Mouse (Mus musculus) kidney, postnatal 0 days (tissue): ENCODE results near the gene Sec14l3. TPM values are rescaled to one million over a fixed set of nuclear protein-coding genes. Genes with fewer than 3 reads are reported as not detected.

Source experiments
- ATAC-seq: fragments of 200-750 bp; cut with Nextera tagmentation; replicated peaks from 2 replicates; pipeline ENCODE4 v1.8.0; 2017; ENCODE audit warnings: low read depth, moderate number of reproducible peaks, moderate TSS enrichment, moderate library complexity; ENCODE audit not compliant: low FRiP score
- DNase-seq: peaks from one replicate; pipeline ENCODE4 v3.0.0-alpha.2; 2016; ENCODE audit warnings: low spot score
- H3K27ac ChIP-seq: fragments of 300-500 bp; sonication (generic); 2 replicates; pipeline ENCODE4 v1.5.1; 2014; ENCODE audit warnings: mild to moderate bottlenecking
- H3K27me3 ChIP-seq: fragments of 300-500 bp; sonication (generic); 2 replicates; pipeline ENCODE4 v1.6.1; 2014; ENCODE audit warnings: low read length, mixed read lengths; ENCODE audit not compliant: insufficient read depth
- H3K36me3 ChIP-seq: fragments of 300-500 bp; sonication (generic); 2 replicates; pipeline ENCODE4 v1.6.1; 2014; ENCODE audit warnings: low read length, mixed read lengths; ENCODE audit not compliant: insufficient read depth
- H3K4me1 ChIP-seq: fragments of 300-500 bp; sonication (generic); replicated peaks from 2 replicates; pipeline ENCODE4 v1.6.1; 2014; ENCODE audit warnings: antibody characterized with exemption, low read length, mixed read lengths; ENCODE audit not compliant: insufficient read depth
- H3K4me2 ChIP-seq: fragments of 300-500 bp; sonication (generic); 2 replicates; pipeline ENCODE4 v1.6.1; 2014; ENCODE audit warnings: mild to moderate bottlenecking, low read length, moderate library complexity, mixed read lengths
- H3K4me3 ChIP-seq: fragments of 300-500 bp; sonication (generic); replicated peaks from 2 replicates; pipeline ENCODE4 v1.5.1; 2014; ENCODE audit warnings: low read depth, low read length
- H3K9ac ChIP-seq: fragments of 300-500 bp; sonication (generic); 2 replicates; pipeline ENCODE4 v1.6.1; 2014; ENCODE audit warnings: low read depth, low read length
- H3K9me3 ChIP-seq: fragments of 300-500 bp; sonication (generic); replicated peaks from 2 replicates; pipeline ENCODE4 v1.6.1; 2016; ENCODE audit warnings: low read length, inconsistent platforms, mixed read lengths
- CTCF ChIP-seq: IDR thresholded peaks from 2 replicates; pipeline ENCODE4 v1.5.1; 2016; ENCODE audit warnings: antibody characterized with exemption, low read depth, mild to moderate bottlenecking, moderate library complexity
- WGBS: fragments of 180-500 bp; shearing (Covaris S2); extraction: QIAGEN DNeasy Blood & Tissue Kit; methylation state at CpG from one replicate; pipeline ENCODE4 v1.1.7; 2014; 5-methylcytosine and 5-hydroxymethylcytosine counted together
- polyA plus RNA-seq: library from polyadenylated mRNA; unstranded; fragments of >200 nt; fragmentation: Nextera tagmentation; extraction: Ambion mirVana; gene quantifications from 2 replicates; pipeline ENCODE4 v1.2.1, GENCODE M21; 2015

Gene Sec14l3
- polyA plus RNA-seq, 1 experiment from 2014 or later = not detected

DNA sequence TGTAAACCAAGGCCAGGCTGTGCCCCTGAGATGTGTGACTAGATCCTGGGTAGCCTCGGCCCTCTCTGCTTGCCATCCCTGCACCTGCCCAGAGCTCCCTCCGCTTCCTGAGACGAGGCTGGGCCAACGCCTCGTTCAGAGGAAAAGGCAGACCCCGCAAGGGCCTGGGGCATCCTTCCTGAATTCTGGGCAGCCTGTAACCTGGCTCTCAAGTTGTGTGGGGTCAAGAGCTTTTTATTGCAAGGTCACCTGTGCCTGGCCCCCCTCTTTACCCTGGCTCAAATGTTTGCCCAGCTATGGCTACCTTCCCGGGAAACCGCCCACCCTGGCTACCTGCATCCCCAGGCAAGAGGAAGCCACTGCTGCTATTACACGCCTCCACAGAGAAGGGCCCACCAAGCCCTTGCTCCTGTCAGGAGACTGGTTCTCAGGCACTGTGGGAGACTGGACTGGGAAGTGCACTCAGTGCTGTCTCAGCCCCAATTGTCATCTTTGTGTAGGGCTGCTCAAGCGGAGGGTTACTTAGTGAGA, 32.5 kb downstream of the Sec14l3 start:
- peak overlapping the region; percentile 87 for H3K27ac ChIP-seq
- peak overlapping the region; percentile 65 for H3K9ac ChIP-seq
- WGBS = 32% methylated on average over 10 of the region's 10 CpGs
- DNase-seq = no peak
- no peaks in the 10 kb centered on the region for H3K9me3 ChIP-seq
- TF ChIP-seq CTCF = no peak
- peak overlapping the region; percentile 80 for H3K4me2 ChIP-seq
- H3K4me1 ChIP-seq = peaks cover 13% of the 10 kb centered on the region; the same call in 1 of the 2 replicates
- H3K27me3 ChIP-seq = no peaks in the 10 kb centered on the region
- peak; percentile 14; the same call in 1 of the 2 replicates for ATAC-seq
- H3K4me3 ChIP-seq = peak overlapping the region; percentile 36
- H3K36me3 ChIP-seq = no peaks in the 10 kb centered on the region

DNA sequence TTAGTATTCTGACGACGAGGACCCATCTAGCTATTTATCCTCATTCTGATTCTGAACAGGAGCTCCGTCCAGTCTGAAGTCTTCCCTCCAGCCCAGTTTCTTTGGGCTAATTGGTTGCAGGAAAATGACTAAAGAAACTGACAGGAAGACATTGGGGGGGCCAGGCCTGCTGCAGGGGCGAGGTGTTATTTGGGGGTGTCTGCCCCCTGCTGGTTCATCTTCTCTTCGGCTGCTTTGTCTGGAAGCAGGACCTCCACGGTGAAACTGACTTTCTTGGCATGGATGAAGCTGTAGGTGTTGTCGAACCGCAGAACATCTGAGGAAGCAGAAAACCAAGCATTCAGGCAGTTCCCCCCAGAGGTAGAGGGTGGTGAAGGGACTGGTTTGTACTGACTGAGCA, 33.5 kb downstream of the Sec14l3 start:
- DNase-seq = no peak
- H3K4me2 ChIP-seq = no peak overlapping the region
- H3K9ac ChIP-seq = no peak overlapping the region
- TF ChIP-seq CTCF = peak; percentile 37; the same call in 1 of the 2 replicates
- no peak for ATAC-seq
- H3K27me3 ChIP-seq = no peaks in the 10 kb centered on the region
- H3K27ac ChIP-seq = no peak overlapping the region
- no peak overlapping the region for H3K4me3 ChIP-seq
- no peaks in the 10 kb centered on the region for H3K36me3 ChIP-seq
- WGBS = 67% methylated on average over 8 of the region's 8 CpGs
- H3K4me1 ChIP-seq = peaks cover 13% of the 10 kb centered on the region; the same call in 1 of the 2 replicates
- no peaks in the 10 kb centered on the region for H3K9me3 ChIP-seq

DNA sequence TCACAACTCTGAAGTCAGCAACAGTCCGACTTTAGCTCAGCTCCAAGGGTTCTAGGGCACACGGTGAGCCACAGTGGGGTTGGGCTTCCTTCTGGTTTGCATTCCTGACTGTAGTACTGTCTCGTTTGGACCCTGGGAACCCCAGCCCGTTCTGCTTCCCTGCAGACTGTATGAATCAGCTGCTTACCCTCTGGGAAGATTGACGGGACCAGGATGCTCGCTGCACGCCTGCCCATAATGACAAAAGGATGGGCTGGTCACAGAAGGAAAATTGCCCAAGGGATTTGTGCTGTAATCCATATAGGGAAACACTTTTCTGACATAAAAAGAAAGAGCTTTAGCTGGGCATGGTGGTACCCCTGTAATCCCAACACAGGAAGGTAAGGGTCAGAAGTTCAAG, 34.2 kb downstream of the Sec14l3 start:
- Histone ChIP-seq H3K4me1 (peaks cover 13% of the 10 kb centered on the region; the same call in 1 of the 2 replicates), H3K27me3 (no peaks in the 10 kb centered on the region), H3K36me3 (no peaks in the 10 kb centered on the region), H3K4me2 (no peak overlapping the region), H3K9ac (no peak overlapping the region), H3K27ac (no peak overlapping the region), H3K9me3 (no peaks in the 10 kb centered on the region), H3K4me3 (no peak overlapping the region)
- DNase-seq = no peak
- 75% methylated on average over 7 of the region's 7 CpGs for WGBS
- no peak for ATAC-seq
- no peak for TF ChIP-seq CTCF

DNA sequence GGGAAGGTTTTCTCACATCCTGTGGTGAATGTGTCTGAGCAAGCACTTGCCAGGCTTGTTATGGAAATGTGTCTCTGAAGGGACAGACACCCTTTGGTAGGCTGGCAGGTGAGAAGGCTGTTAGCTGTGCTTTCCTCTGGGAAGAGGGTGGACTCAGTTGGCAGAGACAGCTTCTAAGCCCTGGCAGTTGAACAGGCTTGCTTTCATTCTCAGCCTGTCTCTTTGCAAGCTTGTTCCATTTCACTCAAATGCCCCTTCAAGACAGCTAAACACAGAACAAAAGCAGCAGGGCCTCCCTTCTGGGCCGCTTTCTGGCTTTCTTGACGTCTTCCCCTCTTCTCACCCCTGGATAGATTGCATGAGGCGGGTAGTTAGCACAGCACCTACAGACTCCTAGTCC, 34.8 kb downstream of the Sec14l3 start:
- DNase-seq (no peak), ATAC-seq (no peak)
- Histone ChIP-seq H3K36me3 (no peaks in the 10 kb centered on the region), H3K27me3 (no peaks in the 10 kb centered on the region), H3K4me3 (no peak overlapping the region), H3K4me1 (peaks cover 13% of the 10 kb centered on the region; the same call in 1 of the 2 replicates), H3K9me3 (no peaks in the 10 kb centered on the region), H3K4me2 (no peak overlapping the region), H3K27ac (no peak overlapping the region), H3K9ac (no peak overlapping the region)
- TF ChIP-seq CTCF = no peak
- WGBS = 71% methylated on average over 3 of the region's 3 CpGs

DNA sequence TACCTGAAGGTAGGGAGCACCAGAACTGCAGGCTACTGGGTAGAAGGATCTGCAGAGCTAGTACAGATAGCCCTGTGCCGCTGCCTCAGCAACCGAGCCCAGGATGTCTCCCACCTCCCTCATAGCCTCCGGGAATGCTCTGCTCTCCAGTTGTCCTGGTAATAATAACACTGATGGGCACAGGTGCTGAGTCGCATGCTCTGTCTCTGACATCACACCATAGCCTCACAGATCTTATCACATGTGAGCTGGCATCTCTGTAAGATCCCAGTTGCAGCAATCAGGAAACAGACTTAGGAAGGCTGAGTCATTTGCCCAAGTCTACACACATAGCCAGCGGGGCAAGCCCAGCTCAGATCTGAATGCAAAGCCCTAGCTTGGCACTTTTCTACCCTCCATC, 37.2 kb downstream of the Sec14l3 start:
- Histone ChIP-seq H3K9ac (no peak overlapping the region), H3K4me2 (no peak overlapping the region), H3K27me3 (no peaks in the 10 kb centered on the region), H3K4me1 (0 out of 2 replicates have a peak, but pooled peaks cover 6% of the 10 kb centered on the region), H3K36me3 (no peaks in the 10 kb centered on the region), H3K27ac (no peak overlapping the region), H3K9me3 (no peaks in the 10 kb centered on the region), H3K4me3 (no peak overlapping the region)
- TF ChIP-seq CTCF = no peak
- 86% methylated on average over 5 of the region's 5 CpGs for WGBS
- ATAC-seq = no peak
- DNase-seq = no peak

DNA sequence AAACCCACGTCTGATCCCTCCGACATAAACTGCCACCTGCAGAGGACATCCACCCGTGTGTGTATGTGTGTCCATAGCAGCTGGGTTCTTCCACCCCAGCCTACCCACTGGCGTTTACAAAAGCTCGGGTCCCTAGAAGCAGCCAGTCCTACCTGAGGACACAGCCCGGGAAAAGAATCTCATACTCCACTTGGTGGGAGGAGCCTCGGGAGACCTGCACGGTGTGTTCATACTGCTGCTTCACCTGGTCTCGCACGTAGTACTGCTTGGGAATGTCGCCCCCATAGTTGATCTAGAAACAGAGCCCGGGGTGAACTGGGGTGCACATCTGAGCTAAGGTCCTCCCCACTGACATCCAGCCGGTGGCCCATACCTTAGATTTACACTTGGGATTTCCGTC, 38.9 kb downstream of the Sec14l3 start:
- no peak for DNase-seq
- Histone ChIP-seq H3K9ac (no peak overlapping the region), H3K4me2 (no peak overlapping the region), H3K4me3 (no peak overlapping the region), H3K27me3 (no peaks in the 10 kb centered on the region), H3K4me1 (no peaks in the 10 kb centered on the region), H3K9me3 (no peaks in the 10 kb centered on the region), H3K36me3 (no peaks in the 10 kb centered on the region), H3K27ac (no peak overlapping the region)
- ATAC-seq = no peak
- WGBS = 84% methylated on average over 14 of the region's 14 CpGs
- no peak for TF ChIP-seq CTCF

DNA sequence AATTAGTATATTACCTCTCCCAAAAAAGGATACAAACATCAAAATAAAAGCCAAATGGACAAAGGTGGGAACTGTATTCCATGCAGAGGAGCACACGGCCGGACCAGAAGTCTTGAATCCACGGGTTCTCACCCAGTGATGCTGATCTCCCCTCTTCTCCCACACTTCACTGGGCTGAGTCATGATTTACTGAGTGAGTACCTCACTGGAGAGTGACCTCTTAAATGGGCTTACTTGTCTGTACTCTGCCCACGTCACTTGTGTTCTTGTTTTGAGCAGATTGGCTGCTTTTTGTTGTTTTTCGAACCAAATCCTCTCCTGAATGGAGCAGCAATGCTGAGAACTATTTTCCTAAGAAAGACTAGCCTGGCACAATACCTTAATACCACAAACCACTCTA, 40.3 kb downstream of the Sec14l3 start:
- TF ChIP-seq CTCF = no peak
- Histone ChIP-seq H3K36me3 (no peaks in the 10 kb centered on the region), H3K27ac (no peak overlapping the region), H3K4me1 (no peaks in the 10 kb centered on the region), H3K9me3 (no peaks in the 10 kb centered on the region), H3K4me2 (no peak overlapping the region), H3K9ac (no peak overlapping the region), H3K4me3 (no peak overlapping the region), H3K27me3 (no peaks in the 10 kb centered on the region)
- no peak for DNase-seq
- no peak for ATAC-seq
- 58% methylated on average over 5 of the region's 5 CpGs for WGBS
